Mouse (Mus musculus) ES-Bruce4 (cell line): ENCODE results near the gene Celf2. TPM values are rescaled to one million over a fixed set of nuclear protein-coding genes. Genes with fewer than 3 reads are reported as not detected.

Source experiments
- H3K27ac ChIP-seq: 2 replicates; pipeline ENCODE4 v1.5.1; 2012; ENCODE audit warnings: low read length, inconsistent platforms; ENCODE audit not compliant: insufficient read depth
- H3K27me3 ChIP-seq: 2 replicates; pipeline ENCODE4 v1.6.1; 2012; ENCODE audit warnings: mild to moderate bottlenecking, low read length, inconsistent platforms; ENCODE audit not compliant: control insufficient read depth, poor library complexity, insufficient read depth, severe bottlenecking
- H3K36me3 ChIP-seq: 2 replicates; pipeline ENCODE4 v1.6.1; 2012; ENCODE audit warnings: inconsistent platforms, mild to moderate bottlenecking, low read length, moderate library complexity; ENCODE audit not compliant: control insufficient read depth, poor library complexity, insufficient read depth, severe bottlenecking
- H3K4me1 ChIP-seq: one replicate; pipeline ENCODE4 v1.8.1; 2011; ENCODE audit warnings: low read length; ENCODE audit not compliant: control insufficient read depth, insufficient read depth
- H3K4me3 ChIP-seq: 2 replicates; pipeline ENCODE4 v1.5.1; 2011; ENCODE audit warnings: low read depth, mild to moderate bottlenecking, low read length
- H3K9ac ChIP-seq: 2 replicates; pipeline ENCODE4 v1.6.1; 2012; ENCODE audit warnings: low read depth, mild to moderate bottlenecking, inconsistent platforms; ENCODE audit not compliant: poor library complexity, severe bottlenecking
- H3K9me3 ChIP-seq: replicated peaks from 2 replicates; pipeline ENCODE4 v1.6.1; 2012; ENCODE audit warnings: mild to moderate bottlenecking, low read length, inconsistent platforms; ENCODE audit not compliant: control insufficient read depth, poor library complexity, insufficient read depth, severe bottlenecking
- CTCF ChIP-seq: IDR thresholded peaks from one replicate; pipeline ENCODE4 v1.8.1; 2011; ENCODE audit warnings: low read depth, low read length
- EP300 ChIP-seq: IDR thresholded peaks from 2 replicates; pipeline ENCODE4 v1.6.1; 2011; ENCODE audit warnings: low read depth, low read length; ENCODE audit not compliant: insufficient read depth
- POLR2A ChIP-seq: IDR thresholded peaks from one replicate; pipeline ENCODE4 v1.8.1; 2011; ENCODE audit warnings: low read length; ENCODE audit not compliant: insufficient read depth
- polyA plus RNA-seq: library from polyadenylated mRNA; stranded (reverse); fragments of >200 nt; gene quantifications from 2 replicates; pipeline ENCODE4 v1.2.4, GENCODE M21; 2011; ENCODE audit warnings: low read depth; ENCODE audit not compliant: missing spikeins, insufficient read depth, insufficient read length

The Celf2 gene
- polyA plus RNA-seq, 1 experiment: 10.6 TPM

DNA sequence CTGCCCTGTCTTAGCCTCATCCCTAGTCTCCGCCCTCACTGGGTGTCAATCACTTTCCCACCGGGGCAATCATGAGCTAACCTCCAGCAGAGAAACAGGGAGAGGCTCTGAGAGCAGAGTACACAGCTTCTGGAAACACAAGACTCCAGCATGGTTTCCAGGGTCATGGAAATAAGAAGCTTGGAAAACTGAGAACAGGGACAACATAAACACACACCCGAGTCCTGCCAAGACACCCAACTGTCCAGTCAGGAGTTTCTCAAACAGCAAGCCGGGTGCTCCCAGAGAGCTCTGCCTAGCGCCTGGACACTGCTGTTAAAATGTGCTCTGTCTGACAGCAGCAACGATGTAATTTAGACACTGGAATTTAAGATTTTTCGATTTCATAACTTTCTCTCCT lies 599.4 kb downstream of the Celf2 start:
- Histone ChIP-seq H3K4me3 (no peak overlapping the region), H3K4me1 (no peaks in the 10 kb centered on the region), H3K27ac (no peak overlapping the region), H3K27me3 (no peaks in the 10 kb centered on the region), H3K36me3 (no peaks in the 10 kb centered on the region), H3K9ac (no peak overlapping the region), H3K9me3 (no peaks in the 10 kb centered on the region)
- TF ChIP-seq POLR2A (no peak), EP300 (no peak), CTCF (no peak)

GRCm38 (mm10) chr2:6904411-6904810 lies 605.0 kb downstream of the Celf2 start:
- Histone ChIP-seq H3K9ac (no peak overlapping the region), H3K36me3 (no peaks in the 10 kb centered on the region), H3K9me3 (no peaks in the 10 kb centered on the region), H3K27me3 (no peaks in the 10 kb centered on the region), H3K4me1 (no peaks in the 10 kb centered on the region), H3K27ac (no peak overlapping the region), H3K4me3 (no peak overlapping the region)
- TF ChIP-seq EP300: no peak
- no peak for TF ChIP-seq POLR2A
- TF ChIP-seq CTCF: no peak

DNA sequence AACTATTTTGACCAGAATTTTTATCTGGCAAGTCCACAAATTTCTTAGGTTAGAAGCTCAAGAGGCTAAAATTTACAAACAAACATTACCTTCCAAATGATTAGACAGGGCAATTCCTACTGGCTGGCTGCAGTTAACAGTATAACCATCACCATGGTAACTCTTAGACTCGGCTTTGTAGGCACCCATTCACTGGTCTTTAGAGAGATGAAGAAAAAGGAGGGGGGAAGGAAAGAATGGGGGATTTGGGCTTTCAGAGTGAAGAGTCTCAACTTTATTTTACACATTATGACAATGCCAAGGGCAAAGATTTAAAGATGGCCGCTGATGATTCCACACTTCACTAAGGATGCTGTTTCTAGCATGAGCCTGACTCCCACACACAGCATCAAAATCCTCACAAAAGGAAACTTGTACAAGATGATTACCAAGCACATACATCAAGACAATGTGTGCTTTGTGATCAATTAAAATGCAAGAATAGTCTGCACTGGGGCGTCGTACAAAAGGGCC lies 606.1 kb downstream of the Celf2 start:
- Histone ChIP-seq H3K4me1 (no peaks in the 10 kb centered on the region), H3K27ac (no peak overlapping the region)
- TF ChIP-seq POLR2A (no peak), EP300 (no peak), CTCF (no peak)

GRCm38 (mm10) chr2:6896896-6897295 lies 612.5 kb downstream of the Celf2 start:
- H3K27ac ChIP-seq: no peak overlapping the region
- H3K4me3 ChIP-seq: no peak overlapping the region
- no peak for TF ChIP-seq CTCF
- no peak for TF ChIP-seq POLR2A
- no peak for TF ChIP-seq EP300
- no peaks in the 10 kb centered on the region for H3K4me1 ChIP-seq
- no peaks in the 10 kb centered on the region for H3K27me3 ChIP-seq
- H3K9ac ChIP-seq: no peak overlapping the region
- H3K9me3 ChIP-seq: no peaks in the 10 kb centered on the region
- H3K36me3 ChIP-seq: no peaks in the 10 kb centered on the region

More for the DNA sequence above, 606.1 kb downstream of the Celf2 start:
- Histone ChIP-seq H3K9ac (no peak overlapping the region), H3K9me3 (no peaks in the 10 kb centered on the region), H3K27me3 (no peaks in the 10 kb centered on the region), H3K4me3 (no peak overlapping the region), H3K36me3 (no peaks in the 10 kb centered on the region)

- H3K27ac ChIP-seq: no peak overlapping the region
- H3K36me3 ChIP-seq: no peaks in the 10 kb centered on the region
- H3K9me3 ChIP-seq: no peaks in the 10 kb centered on the region
- H3K4me3 ChIP-seq: no peak overlapping the region
- H3K4me1 ChIP-seq: no peaks in the 10 kb centered on the region
- no peaks in the 10 kb centered on the region for H3K27me3 ChIP-seq
- TF ChIP-seq EP300 (no peak), CTCF (no peak), POLR2A (no peak)
- H3K9ac ChIP-seq: no peak overlapping the region
These were observed 615.8 kb downstream of the Celf2 start for GRCm38 (mm10) chr2:6893597-6893996.

DNA sequence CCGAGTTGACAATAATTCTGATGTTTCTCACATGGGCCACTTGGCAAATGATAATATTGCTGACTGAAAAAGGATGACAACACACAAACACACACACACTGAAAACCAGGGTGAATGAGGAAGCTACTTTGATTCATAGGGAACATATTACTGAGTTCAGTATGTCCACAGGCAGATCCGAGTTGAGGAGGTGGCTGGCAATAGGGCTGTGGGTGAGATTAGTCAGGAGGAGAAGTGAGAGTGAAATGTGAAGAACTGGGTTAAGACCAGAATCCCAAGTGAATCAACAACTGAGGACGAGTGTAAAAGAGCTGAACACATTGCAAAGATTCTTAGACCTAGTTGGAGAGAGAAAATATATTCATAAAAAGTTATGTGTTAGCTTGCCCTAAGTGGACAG lies 616.3 kb downstream of the Celf2 start:
- Histone ChIP-seq H3K27ac (no peak overlapping the region), H3K9me3 (no peaks in the 10 kb centered on the region)
- TF ChIP-seq POLR2A: no peak
- TF ChIP-seq EP300: no peak
- no peak for TF ChIP-seq CTCF

More for the DNA sequence above, 616.3 kb downstream of the Celf2 start:
- Histone ChIP-seq H3K4me3 (no peak overlapping the region), H3K4me1 (no peaks in the 10 kb centered on the region), H3K27me3 (no peaks in the 10 kb centered on the region), H3K9ac (no peak overlapping the region), H3K36me3 (no peaks in the 10 kb centered on the region)
